Mouse (Mus musculus): ENCODE data around the gene Nrp2. TPM values are rescaled to one million over a fixed set of nuclear protein-coding genes. Genes with fewer than 3 reads are reported as not detected.

Gene Nrp2
- polyA plus RNA-seq (2016; fragmentation: Nextera tagmentation; extraction: Ambion mirVana), result 43.8 and 45.9 TPM in 2 replicates

GRCm38 (mm10) chr1:62703158-62704116 is at the start of gene Nrp2:
Nrp2 (plus strand) TSS chr1:62703285.
- Histone ChIP-seq H3K9ac (peak within 1 kb of the TSS; percentile 82), H3K4me3 (peak within 1 kb of the TSS; percentile 61), H3K4me1 (peaks cover 34% of the 10 kb centered on the region), H3K36me3 (no peaks in the 10 kb centered on the region), H3K27me3 (peaks cover 32% of the 10 kb centered on the region), H3K9me3 (replicated peaks) (no peaks in the 10 kb centered on the region), H3K4me2 (replicated peaks) (peak within 1 kb of the TSS; percentile 95), H3K27ac (peak within 1 kb of the TSS; percentile 89)
- peak; percentile 84 for ATAC-seq (ENCODE audit: low FRiP score)
- WGBS, result under 1% methylated on average over 70 of the region's 76 CpGs

GRCm38 (mm10) chr1:62654436-62654835 is 48.6 kb upstream of the Nrp2 start:
- no peak overlapping the region for H3K4me2 ChIP-seq (replicated peaks)
- no peak for ATAC-seq (ENCODE audit: low FRiP score)
- no peak overlapping the region for H3K4me3 ChIP-seq
- no peak overlapping the region for H3K27ac ChIP-seq
- H3K27me3 ChIP-seq, result no peaks in the 10 kb centered on the region
- no peaks in the 10 kb centered on the region for H3K36me3 ChIP-seq
- peaks cover 7% of the 10 kb centered on the region for H3K4me1 ChIP-seq
- WGBS, result 65% methylated on average over 6 of the region's 6 CpGs
- H3K9ac ChIP-seq, result no peak overlapping the region
- H3K9me3 ChIP-seq (replicated peaks), result no peaks in the 10 kb centered on the region

GRCm38 (mm10) chr1:62664960-62665645 is 38.0 kb upstream of the Nrp2 start:
- WGBS, result 35% methylated on average over 8 of the region's 8 CpGs
- ATAC-seq (ENCODE audit: low FRiP score), result peak; percentile 26; the same call in 1 of the 2 replicates
- H3K27me3 ChIP-seq, result no peaks in the 10 kb centered on the region
- H3K36me3 ChIP-seq, result no peaks in the 10 kb centered on the region
- H3K4me3 ChIP-seq, result no peak overlapping the region
- 0 out of 2 replicates have a peak, but pooled peaks cover 2% of the 10 kb centered on the region for H3K9me3 ChIP-seq (replicated peaks)
- H3K4me2 ChIP-seq (replicated peaks), result no peak overlapping the region
- H3K27ac ChIP-seq, result 0 out of 2 replicates have a peak overlapping the region, but pooled peaks have one; percentile 17
- no peak overlapping the region for H3K9ac ChIP-seq
- peaks cover 5% of the 10 kb centered on the region for H3K4me1 ChIP-seq

GRCm38 (mm10) chr1:62665771-62666730 is 37.0 kb upstream of the Nrp2 start:
- Histone ChIP-seq H3K4me2 (replicated peaks) (no peak overlapping the region), H3K4me1 (peaks cover 5% of the 10 kb centered on the region), H3K4me3 (no peak overlapping the region), H3K9ac (no peak overlapping the region), H3K27me3 (no peaks in the 10 kb centered on the region), H3K9me3 (replicated peaks) (0 out of 2 replicates have a peak, but pooled peaks cover 2% of the 10 kb centered on the region), H3K27ac (no peak overlapping the region), H3K36me3 (no peaks in the 10 kb centered on the region)
- WGBS, result 76% methylated on average over 5 of the region's 5 CpGs
- ATAC-seq (ENCODE audit: low FRiP score), result no peak

- H3K4me1 ChIP-seq, result peaks cover 5% of the 10 kb centered on the region
- no peaks in the 10 kb centered on the region for H3K36me3 ChIP-seq
- no peak overlapping the region for H3K27ac ChIP-seq
- no peak for ATAC-seq (ENCODE audit: low FRiP score)
- H3K9ac ChIP-seq, result no peak overlapping the region
- WGBS, result 83% methylated on average over 5 of the region's 5 CpGs
- H3K27me3 ChIP-seq, result no peaks in the 10 kb centered on the region
- no peak overlapping the region for H3K4me3 ChIP-seq
- no peak overlapping the region for H3K4me2 ChIP-seq (replicated peaks)
- 0 out of 2 replicates have a peak, but pooled peaks cover 2% of the 10 kb centered on the region for H3K9me3 ChIP-seq (replicated peaks)
These were observed 36.3 kb upstream of the Nrp2 start for GRCm38 (mm10) chr1:62666780-62667179.

GRCm38 (mm10) chr1:62678611-62679344 is 24.3 kb upstream of the Nrp2 start:
- Histone ChIP-seq H3K4me2 (replicated peaks) (no peak overlapping the region), H3K4me1 (peaks cover 18% of the 10 kb centered on the region), H3K36me3 (no peaks in the 10 kb centered on the region), H3K9me3 (replicated peaks) (peaks cover 5% of the 10 kb centered on the region; the same call in 1 of the 2 replicates), H3K4me3 (no peak overlapping the region), H3K27ac (no peak overlapping the region), H3K9ac (no peak overlapping the region), H3K27me3 (no peaks in the 10 kb centered on the region)
- WGBS, result 43% methylated on average over 4 of the region's 4 CpGs
- no peak for ATAC-seq (ENCODE audit: low FRiP score)

GRCm38 (mm10) chr1:62679466-62679865 is 23.6 kb upstream of the Nrp2 start:
- WGBS, result 90% methylated on average over 2 of the region's 2 CpGs

GRCm38 (mm10) chr1:62682456-62683385 is 20.4 kb upstream of the Nrp2 start:
- WGBS, result 36% methylated on average over 21 of the region's 21 CpGs
- Histone ChIP-seq H3K4me3 (no peak overlapping the region), H3K9ac (no peak overlapping the region), H3K27me3 (no peaks in the 10 kb centered on the region), H3K36me3 (no peaks in the 10 kb centered on the region), H3K27ac (peak overlapping the region; percentile 72), H3K9me3 (replicated peaks) (peaks cover 2% of the 10 kb centered on the region; the same call in 1 of the 2 replicates), H3K4me2 (replicated peaks) (peak overlapping the region; percentile 37), H3K4me1 (peaks cover 18% of the 10 kb centered on the region)
- ATAC-seq (ENCODE audit: low FRiP score), result peak; percentile 84

More at GRCm38 (mm10) chr1:62679466-62679865, 23.6 kb upstream of the Nrp2 start:
- Histone ChIP-seq H3K9ac (no peak overlapping the region), H3K9me3 (replicated peaks) (peaks cover 5% of the 10 kb centered on the region; the same call in 1 of the 2 replicates), H3K36me3 (no peaks in the 10 kb centered on the region), H3K27ac (no peak overlapping the region), H3K27me3 (no peaks in the 10 kb centered on the region), H3K4me1 (peaks cover 18% of the 10 kb centered on the region), H3K4me2 (replicated peaks) (no peak overlapping the region), H3K4me3 (no peak overlapping the region)
- no peak for ATAC-seq (ENCODE audit: low FRiP score)

- Histone ChIP-seq H3K4me3 (no peak overlapping the region), H3K9me3 (replicated peaks) (no peaks in the 10 kb centered on the region), H3K27ac (peak overlapping the region; percentile 72; the same call in 1 of the 2 replicates), H3K27me3 (no peaks in the 10 kb centered on the region), H3K36me3 (no peaks in the 10 kb centered on the region), H3K4me2 (replicated peaks) (no peak overlapping the region), H3K4me1 (peaks cover 17% of the 10 kb centered on the region), H3K9ac (no peak overlapping the region)
- ATAC-seq (ENCODE audit: low FRiP score), result peak; percentile 70; the same call in 1 of the 2 replicates
- whole genome bisulfite sequencing, result 78% methylated on average over 2 of the region's 2 CpGs
These were observed 19.6 kb upstream of the Nrp2 start for GRCm38 (mm10) chr1:62683498-62683897.

- WGBS, result 86% methylated on average over 8 of the region's 8 CpGs
- H3K4me1 ChIP-seq, result peaks cover 12% of the 10 kb centered on the region
- no peaks in the 10 kb centered on the region for H3K9me3 ChIP-seq (replicated peaks)
- no peaks in the 10 kb centered on the region for H3K36me3 ChIP-seq
- H3K9ac ChIP-seq, result no peak overlapping the region
- no peak for ATAC-seq (ENCODE audit: low FRiP score)
- H3K4me3 ChIP-seq, result no peak overlapping the region
- H3K27ac ChIP-seq, result no peak overlapping the region
- H3K4me2 ChIP-seq (replicated peaks), result no peak overlapping the region
- no peaks in the 10 kb centered on the region for H3K27me3 ChIP-seq
These were observed 15.6 kb upstream of the Nrp2 start for GRCm38 (mm10) chr1:62687511-62687910.
